Mouse (Mus musculus) bone marrow macrophage, adult 2 months (primary cell): ENCODE measurements around the gene Fgf18. TPM values are rescaled to one million over a fixed set of nuclear protein-coding genes. Genes with fewer than 3 reads are reported as not detected.

Source experiments
- H3K27ac ChIP-seq: 2 replicates; pipeline ENCODE4 v1.5.1; 2012; ENCODE audit warnings: low read depth, low read length; ENCODE audit not compliant: insufficient read depth
- H3K4me1 ChIP-seq: 2 replicates; pipeline ENCODE4 v1.6.1; 2012; ENCODE audit warnings: low read length; ENCODE audit not compliant: control insufficient read depth, insufficient read depth
- H3K4me3 ChIP-seq: 2 replicates; pipeline ENCODE4 v1.5.1; 2012; ENCODE audit warnings: mild to moderate bottlenecking, low read length, moderate library complexity; ENCODE audit not compliant: insufficient read depth
- CTCF ChIP-seq: IDR thresholded peaks from 2 replicates; pipeline ENCODE4 v1.5.1; 2012; ENCODE audit warnings: low read depth, mild to moderate bottlenecking, low read length, moderate library complexity
- POLR2A ChIP-seq: IDR thresholded peaks from 2 replicates; pipeline ENCODE4 v1.6.1; 2012; ENCODE audit warnings: mild to moderate bottlenecking, low read depth, low read length, borderline replicate concordance
- polyA plus RNA-seq: library from polyadenylated mRNA; stranded (reverse); fragments of >200 nt; gene quantifications from 2 replicates; pipeline ENCODE4 v1.2.4, GENCODE M21; 2012; ENCODE audit not compliant: missing spikeins, insufficient read depth, insufficient read length

Gene Fgf18
- not detected in 2 replicates for polyA plus RNA-seq

DNA sequence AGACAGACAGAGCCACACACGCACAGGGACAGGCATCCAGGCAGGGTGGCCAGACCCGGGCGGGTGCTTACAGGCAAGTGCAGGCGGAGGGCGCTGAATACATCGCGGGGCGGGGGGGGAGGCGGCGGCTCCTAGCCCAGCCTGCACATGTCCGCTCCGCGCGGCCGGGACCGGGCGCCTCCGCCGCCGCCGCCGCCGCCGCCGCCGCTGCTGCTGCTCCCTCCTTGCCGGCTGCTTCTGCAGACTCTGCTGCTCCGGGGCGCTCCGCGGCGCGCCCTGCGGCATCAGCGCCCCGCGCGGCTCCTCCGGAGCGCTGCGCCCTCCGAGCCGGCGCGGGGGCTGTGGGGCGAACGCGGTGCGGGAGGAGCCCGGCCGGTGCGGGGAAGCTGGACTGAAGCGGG, at the start of gene Fgf18:
TSS of gene Fgf18 (minus strand) at position 230 of the 401 bp plus-strand sequence.
- TF ChIP-seq POLR2A (no peak), CTCF (no peak)
- Histone ChIP-seq H3K4me3 (peak within 1 kb of the TSS; percentile 40), H3K27ac (no peak within 1 kb of the TSS), H3K4me1 (peaks cover 7% of the 10 kb centered on the region)

DNA sequence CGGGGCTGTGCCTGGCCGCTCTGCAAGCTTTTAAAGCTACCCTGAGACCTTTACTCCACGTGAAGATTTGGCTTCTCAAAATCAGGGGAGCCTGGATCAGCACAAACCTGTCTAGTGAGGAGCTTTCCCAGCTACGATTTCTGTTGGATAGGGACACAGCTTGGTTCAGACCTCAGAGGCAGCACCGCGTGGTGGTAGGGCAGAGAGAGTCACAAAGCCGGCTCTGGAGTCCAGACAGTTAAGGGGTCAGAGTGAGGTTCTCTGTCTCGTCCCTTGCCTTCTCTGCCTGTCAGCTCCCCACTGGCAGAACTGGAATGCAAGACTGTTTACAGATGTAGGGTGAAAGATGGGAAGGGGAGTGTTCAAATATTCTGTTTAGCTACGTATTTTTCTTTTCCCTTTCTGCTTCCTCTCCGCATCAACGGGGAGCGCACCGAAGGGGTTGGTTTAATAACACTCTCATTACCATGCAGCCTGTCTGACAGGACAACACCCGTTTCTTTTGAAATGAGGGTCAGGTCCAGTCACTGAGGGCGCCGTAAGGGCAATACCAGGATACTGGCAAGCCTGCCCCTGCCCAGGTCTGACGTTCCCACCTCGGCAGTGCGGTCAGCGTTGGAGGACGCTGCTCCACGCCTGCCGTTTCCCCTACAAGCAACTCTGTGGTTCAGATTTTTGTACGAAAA, 49.4 kb upstream of the Fgf18 start:
- TF ChIP-seq CTCF (no peak), POLR2A (no peak)

DNA sequence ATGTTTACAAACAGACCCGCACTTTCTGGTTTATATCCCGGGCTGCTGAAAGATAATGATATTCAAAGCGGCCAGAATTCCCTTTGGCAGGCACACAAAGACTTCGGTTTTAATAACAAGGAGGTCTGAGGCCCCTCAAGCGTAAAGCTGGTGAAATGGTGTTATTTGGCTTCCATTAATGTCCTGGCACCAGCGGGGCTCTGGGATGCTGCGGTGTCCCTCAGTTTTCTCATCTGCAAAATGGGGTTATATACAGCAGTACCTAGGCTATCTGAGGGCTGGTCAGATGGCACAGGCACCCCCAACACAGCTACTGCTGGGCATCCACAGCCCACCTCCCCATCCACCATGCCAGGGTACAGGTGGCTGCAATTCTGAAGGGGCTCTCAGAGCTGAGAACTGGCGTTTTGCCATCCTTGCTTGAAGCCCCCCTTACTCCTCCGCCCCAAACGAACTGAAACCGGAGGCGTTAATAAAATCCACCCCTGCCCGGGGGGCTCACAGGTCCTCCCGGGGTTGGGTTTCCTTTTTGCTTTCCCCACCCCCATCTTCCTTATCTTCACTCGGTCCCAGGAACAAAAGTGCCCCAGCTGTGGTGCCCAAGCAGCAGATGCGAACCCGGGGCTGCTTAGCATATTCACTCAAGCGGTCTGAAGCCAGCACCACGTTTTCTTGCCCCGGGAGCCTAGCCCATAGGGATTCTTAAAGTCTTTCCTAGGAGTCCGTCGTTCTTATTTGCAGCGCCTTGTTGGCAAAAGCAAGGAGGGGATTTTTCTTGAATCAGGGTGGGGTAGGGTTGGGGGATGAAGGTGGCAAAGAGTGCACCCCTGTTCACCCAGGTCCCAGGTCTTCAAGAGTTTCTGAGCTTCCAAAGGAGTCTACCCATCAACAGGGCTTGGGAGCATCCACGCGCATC, 48.6 kb upstream of the Fgf18 start:
- no peak overlapping the region for H3K27ac ChIP-seq
- H3K4me3 ChIP-seq = no peak overlapping the region
- no peak for TF ChIP-seq POLR2A
- no peak for TF ChIP-seq CTCF
- H3K4me1 ChIP-seq = no peaks in the 10 kb centered on the region

More for the DNA sequence above, 49.4 kb upstream of the Fgf18 start:
- no peak overlapping the region for H3K27ac ChIP-seq
- no peaks in the 10 kb centered on the region for H3K4me1 ChIP-seq
- H3K4me3 ChIP-seq = no peak overlapping the region

DNA sequence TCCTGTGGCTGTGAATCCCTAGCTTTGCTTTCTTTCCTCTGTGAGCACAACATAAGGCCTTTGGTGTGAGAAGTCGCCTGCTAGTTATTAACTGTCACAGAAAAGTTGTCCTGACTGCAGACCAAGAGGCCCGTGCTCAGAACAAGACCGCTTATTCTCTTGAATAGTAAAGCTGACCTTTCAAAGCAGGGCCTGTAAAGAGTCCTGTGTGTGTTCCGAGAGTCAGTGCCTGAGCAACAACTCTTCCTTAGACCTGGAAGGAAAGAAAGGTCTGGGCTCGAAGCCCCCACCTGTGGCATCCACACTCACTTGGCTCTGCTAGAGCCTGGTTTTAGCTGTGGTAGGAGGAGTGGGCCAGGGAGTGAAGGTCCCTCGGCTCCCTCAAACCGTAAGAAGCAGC, 47.9 kb upstream of the Fgf18 start:
- H3K27ac ChIP-seq = no peak overlapping the region
- H3K4me1 ChIP-seq = no peaks in the 10 kb centered on the region
- TF ChIP-seq CTCF (no peak), POLR2A (no peak)

DNA sequence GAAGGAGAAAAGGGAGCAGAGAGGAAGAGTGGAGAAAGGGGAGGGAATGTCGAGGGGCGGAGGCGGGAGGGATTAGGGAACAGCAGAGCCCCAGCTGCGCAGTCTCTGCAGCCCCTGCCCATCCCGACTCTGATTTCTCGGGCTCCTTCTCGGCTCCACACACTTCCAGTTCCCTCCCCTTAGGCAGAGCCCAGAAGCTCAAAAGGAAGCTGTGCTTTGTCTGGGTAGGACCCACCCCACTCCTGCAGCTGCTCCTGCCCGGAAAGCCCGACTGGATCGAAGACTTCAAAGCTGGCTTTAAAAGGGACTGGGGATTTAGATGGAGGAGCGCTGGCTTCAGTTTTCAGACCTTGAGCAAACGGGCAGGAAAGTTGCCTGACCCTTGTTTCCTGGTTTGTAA, 46.5 kb upstream of the Fgf18 start:
- Histone ChIP-seq H3K4me3 (no peak overlapping the region), H3K27ac (no peak overlapping the region), H3K4me1 (no peaks in the 10 kb centered on the region)
- TF ChIP-seq CTCF = no peak
- no peak for TF ChIP-seq POLR2A

More for the DNA sequence above, 47.9 kb upstream of the Fgf18 start:
- H3K4me3 ChIP-seq = no peak overlapping the region

DNA sequence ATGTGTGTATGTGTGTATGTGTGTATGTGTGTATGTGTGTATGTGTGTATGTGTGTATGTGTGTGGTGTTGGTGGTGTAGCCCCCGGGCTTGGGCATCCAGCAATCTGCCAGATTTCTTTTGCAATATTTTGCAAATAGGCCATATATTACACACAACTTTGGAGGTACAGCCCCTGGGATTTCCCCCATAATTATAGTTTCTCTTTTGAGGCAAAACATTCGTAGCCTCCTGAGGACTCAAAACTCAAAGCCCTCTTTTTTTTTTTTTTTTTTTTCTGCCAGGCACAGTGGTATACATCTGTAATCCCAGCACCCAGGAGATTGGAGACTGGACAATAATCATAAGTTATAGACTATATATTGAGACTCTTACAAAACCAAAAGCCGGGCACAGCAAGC, 34.6 kb upstream of the Fgf18 start:
- Histone ChIP-seq H3K4me3 (no peak overlapping the region), H3K27ac (no peak overlapping the region), H3K4me1 (no peaks in the 10 kb centered on the region)
- TF ChIP-seq CTCF (no peak), POLR2A (no peak)

DNA sequence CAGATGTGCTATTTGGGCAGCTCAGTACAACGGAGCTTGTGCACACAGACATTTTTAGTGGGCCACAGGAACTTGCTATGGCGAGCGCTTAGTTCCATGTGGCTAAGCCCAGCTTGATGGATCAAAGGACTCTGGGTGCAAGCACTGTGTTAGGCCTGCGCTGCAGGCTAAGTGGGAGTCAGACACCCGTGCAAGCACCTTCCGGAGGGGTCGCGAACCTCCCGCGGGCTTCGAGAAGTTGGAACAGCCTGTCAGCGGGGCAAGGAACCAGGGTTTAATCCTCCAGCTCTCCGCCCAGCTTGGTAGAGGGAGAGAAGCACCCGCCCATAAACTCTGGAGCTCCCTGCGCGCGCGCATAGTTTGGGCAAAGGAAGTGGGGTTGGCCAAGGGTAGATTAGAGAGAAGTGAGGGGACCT, 33.5 kb upstream of the Fgf18 start:
- Histone ChIP-seq H3K4me3 (no peak overlapping the region), H3K27ac (no peak overlapping the region), H3K4me1 (no peaks in the 10 kb centered on the region)
- no peak for TF ChIP-seq CTCF
- TF ChIP-seq POLR2A = no peak

DNA sequence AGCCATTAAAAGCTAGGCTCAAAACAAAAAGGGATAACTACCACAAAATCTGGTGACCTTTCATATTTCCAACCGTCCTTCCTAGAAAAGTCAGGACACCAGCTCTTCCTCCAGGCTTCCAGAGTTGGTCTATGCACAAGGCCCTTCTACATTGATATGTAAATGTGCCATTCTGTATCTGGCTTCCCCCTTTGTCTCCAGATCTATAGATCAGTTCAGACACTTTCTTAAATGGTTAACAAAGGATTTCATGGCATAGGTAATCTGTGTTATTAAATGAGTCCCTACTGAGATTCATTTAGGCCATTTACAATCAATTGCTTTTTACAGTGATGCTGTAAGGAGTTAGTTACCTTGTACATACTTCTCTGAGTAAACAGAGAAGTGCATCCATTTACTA, 32.6 kb upstream of the Fgf18 start:
- H3K27ac ChIP-seq = no peak overlapping the region
- no peak overlapping the region for H3K4me3 ChIP-seq
- H3K4me1 ChIP-seq = no peaks in the 10 kb centered on the region
- TF ChIP-seq POLR2A (no peak), CTCF (no peak)

DNA sequence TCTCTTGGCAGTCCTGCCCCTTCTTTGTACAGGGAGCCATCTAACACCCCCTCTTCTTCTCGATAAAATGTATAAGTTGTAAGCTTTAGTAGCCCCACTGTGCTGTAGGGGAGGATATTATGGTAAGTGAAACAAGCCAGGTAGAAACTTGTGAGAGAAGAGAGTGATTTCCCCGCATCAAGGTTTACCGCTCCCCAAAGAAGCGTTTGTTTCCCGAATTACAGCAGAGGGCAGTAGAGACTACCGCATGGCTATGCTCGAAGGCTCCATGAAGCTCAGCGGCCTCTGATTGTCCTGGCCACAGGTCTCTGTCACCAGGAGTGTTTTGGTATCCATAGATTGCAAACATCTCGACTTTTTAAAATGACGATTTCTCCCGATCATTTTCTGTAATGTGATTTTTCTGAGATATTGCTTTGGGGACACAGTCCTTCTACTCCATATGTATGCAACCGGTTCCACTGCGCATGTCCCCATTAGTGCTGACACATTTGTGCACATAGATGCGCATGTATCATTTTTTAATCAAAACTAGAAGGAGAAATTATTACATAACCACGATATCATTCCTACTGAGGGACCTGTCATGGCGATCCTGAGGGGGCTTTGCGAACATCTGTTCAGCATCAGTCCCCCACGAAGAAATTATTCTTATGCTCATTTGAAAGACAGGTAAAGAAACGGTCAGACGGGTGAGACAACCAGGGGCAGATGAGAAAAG, 29.5 kb upstream of the Fgf18 start:
- Histone ChIP-seq H3K27ac (no peak overlapping the region), H3K4me3 (no peak overlapping the region), H3K4me1 (no peaks in the 10 kb centered on the region)
- TF ChIP-seq POLR2A (no peak), CTCF (peak; percentile 52; the same call in 1 of the 2 replicates)
